Mouse (Mus musculus): ENCODE measurements around the gene Cep295nl.

GRCm38 (mm10) chr11:118326491-118326890 is 15.8 kb downstream of the Cep295nl start:
- TF ChIP-seq MAX (IDR thresholded peaks at IDR 0.05; ENCODE audit: low read depth): no peak
- TF ChIP-seq POLR2A (IDR thresholded peaks at IDR 0.05; ENCODE audit: insufficient read length, low read depth): no peak
- TF ChIP-seq TCF12 (IDR thresholded peaks at IDR 0.05; ENCODE audit: insufficient read depth, poor library complexity, severe bottlenecking): no peak
- no peak for TF ChIP-seq POLR2AphosphoS2 (IDR thresholded peaks at IDR 0.05; ENCODE audit: insufficient read length, low read depth)

Measured in myocyte (in vitro differentiated cells).